Comparison of ENCODE assay signal across 10 mouse cellular contexts in genomic region chr17:6748779-6749464, GRCm38 (mm10). TPM values are rescaled to one million over a fixed set of nuclear protein-coding genes. Genes with fewer than 3 reads are reported as not detected.
DNase-seq lines count a peak whose midpoint lies in the region; ATAC-seq and TF ChIP-seq lines count a peak whose summit lies in the region.
"Had no signal": no experiment of that assay in that cellular context is flagged by ENCODE, and none has a peak within 500 bp of the region (broad histone marks: within the 10 kb centered on the region; RNA-seq: fewer than 3 reads in every experiment).

No protein-coding gene starts in this region.

- H3K27ac ChIP-seq in midbrain, embryonic 10.5 days (replicated peaks) = peak overlapping the region; percentile 13; the same call in 1 of the 2 replicates
- H3K27ac ChIP-seq in midbrain, postnatal 0 days (ENCODE audit: low read depth, low read length) = no peak overlapping the region
- peak overlapping the region; percentile 93 for H3K27ac ChIP-seq in heart, embryonic 15.5 days
- no peak overlapping the region for H3K27ac ChIP-seq in stomach, postnatal 0 days (replicated peaks)
- no peak overlapping the region for H3K27ac ChIP-seq in intestine, postnatal 0 days (ENCODE audit: low read depth, low read length)
- H3K27ac ChIP-seq: liver, embryonic 12.5 days had no signal

- no peak overlapping the region for H3K4me3 ChIP-seq in midbrain, embryonic 10.5 days
- no peak overlapping the region for H3K4me3 ChIP-seq in midbrain, postnatal 0 days (ENCODE audit: low read depth, low read length)
- H3K4me3 ChIP-seq in heart, embryonic 15.5 days = no peak overlapping the region
- no peak overlapping the region for H3K4me3 ChIP-seq in stomach, postnatal 0 days (ENCODE audit: low read depth, low read length)
- H3K4me3 ChIP-seq in intestine, postnatal 0 days (ENCODE audit: low read depth, low read length) = no peak overlapping the region
- H3K4me3 ChIP-seq: liver, embryonic 12.5 days had no signal

- H3K9me3 ChIP-seq in midbrain, embryonic 10.5 days (replicated peaks) = no peaks in the 10 kb centered on the region
- no peaks in the 10 kb centered on the region for H3K9me3 ChIP-seq in midbrain, postnatal 0 days (ENCODE audit: low read length)
- H3K9me3 ChIP-seq in heart, embryonic 15.5 days (replicated peaks) = no peaks in the 10 kb centered on the region
- H3K9me3 ChIP-seq in stomach, postnatal 0 days (ENCODE audit: control insufficient read depth, low read length) = no peaks in the 10 kb centered on the region
- no peaks in the 10 kb centered on the region for H3K9me3 ChIP-seq in intestine, postnatal 0 days (ENCODE audit: control insufficient read depth)
- H3K9me3 ChIP-seq: G1E; liver, embryonic 12.5 days had no signal

- no peak for TF ChIP-seq EP300 in stomach, postnatal 0 days (optimal IDR thresholded peaks at IDR 0.05)

- 91% methylated on average over 17 of the region's 17 CpGs for whole genome bisulfite sequencing in midbrain, embryonic 10.5 days
- WGBS in midbrain, postnatal 0 days = 86% methylated on average over 17 of the region's 17 CpGs
- 35% methylated on average over 17 of the region's 17 CpGs for WGBS in heart, embryonic 15.5 days
- 66% methylated on average over 17 of the region's 17 CpGs for WGBS in stomach, postnatal 0 days
- WGBS in intestine, postnatal 0 days = 64% methylated on average over 17 of the region's 17 CpGs

- H3K4me2 ChIP-seq in midbrain, postnatal 0 days (ENCODE audit: low read depth, low read length, poor library complexity, severe bottlenecking) = no peak overlapping the region
- peak overlapping the region; percentile 9 for H3K4me2 ChIP-seq in heart, embryonic 15.5 days
- H3K4me2 ChIP-seq in stomach, postnatal 0 days (replicated peaks; ENCODE audit: low read depth) = no peak overlapping the region
- H3K4me2 ChIP-seq in intestine, postnatal 0 days (replicated peaks; ENCODE audit: low read depth) = no peak overlapping the region
- H3K4me2 ChIP-seq: liver, embryonic 12.5 days had no signal

- H3K36me3 ChIP-seq in midbrain, embryonic 10.5 days = peaks cover 58% of the 10 kb centered on the region
- H3K36me3 ChIP-seq in midbrain, postnatal 0 days (ENCODE audit: insufficient read depth, low read length) = peaks cover 2% of the 10 kb centered on the region; the same call in 1 of the 2 replicates
- H3K36me3 ChIP-seq in heart, embryonic 15.5 days = peaks cover 38% of the 10 kb centered on the region; the same call in 1 of the 2 replicates
- peaks cover 11% of the 10 kb centered on the region for H3K36me3 ChIP-seq in stomach, postnatal 0 days (ENCODE audit: control insufficient read depth, insufficient read depth, low read length)
- peaks cover 84% of the 10 kb centered on the region for H3K36me3 ChIP-seq in intestine, postnatal 0 days (ENCODE audit: control insufficient read depth, insufficient read depth)

- peaks cover 10% of the 10 kb centered on the region; the same call in 1 of the 2 replicates for H3K27me3 ChIP-seq in midbrain, embryonic 10.5 days (ENCODE audit: low read depth, poor library complexity, severe bottlenecking)
- no peaks in the 10 kb centered on the region for H3K27me3 ChIP-seq in midbrain, postnatal 0 days (ENCODE audit: insufficient read depth, low read length)
- H3K27me3 ChIP-seq in heart, embryonic 15.5 days = no peaks in the 10 kb centered on the region
- no peaks in the 10 kb centered on the region for H3K27me3 ChIP-seq in stomach, postnatal 0 days (ENCODE audit: control insufficient read depth, insufficient read depth, low read length)
- no peaks in the 10 kb centered on the region for H3K27me3 ChIP-seq in intestine, postnatal 0 days (replicated peaks; ENCODE audit: control insufficient read depth, insufficient read depth, low read length)
- H3K27me3 ChIP-seq: liver, embryonic 12.5 days had no signal

- no peak overlapping the region for H3K9ac ChIP-seq in midbrain, postnatal 0 days (replicated peaks; ENCODE audit: low read length, poor library complexity, severe bottlenecking)
- peak overlapping the region; percentile 11; the same call in 1 of the 2 replicates for H3K9ac ChIP-seq in heart, embryonic 15.5 days
- no peak overlapping the region for H3K9ac ChIP-seq in stomach, postnatal 0 days (ENCODE audit: low read length)
- H3K9ac ChIP-seq in intestine, postnatal 0 days (ENCODE audit: low read depth, low read length) = no peak overlapping the region
- H3K9ac ChIP-seq: liver, embryonic 12.5 days had no signal

- ATAC-seq in midbrain, postnatal 0 days (ENCODE audit: low FRiP score) = no peak
- peak; percentile 14; the same call in 1 of the 2 replicates for ATAC-seq in heart, embryonic 15.5 days (replicated peaks; ENCODE audit: insufficient number of reproducible peaks, insufficient read depth, low FRiP score, low read depth)
- peak; percentile 48; the same call in 1 of the 2 replicates for ATAC-seq in stomach, postnatal 0 days (ENCODE audit: low FRiP score, low TSS enrichment)
- no peak for ATAC-seq in intestine, postnatal 0 days
- ATAC-seq: liver, embryonic 12.5 days had no signal

- peaks cover 57% of the 10 kb centered on the region for H3K4me1 ChIP-seq in midbrain, embryonic 10.5 days
- peaks cover 10% of the 10 kb centered on the region; the same call in 1 of the 2 replicates for H3K4me1 ChIP-seq in midbrain, postnatal 0 days (ENCODE audit: insufficient read depth, low read length)
- H3K4me1 ChIP-seq in heart, embryonic 15.5 days (replicated peaks) = peaks cover 65% of the 10 kb centered on the region
- H3K4me1 ChIP-seq in stomach, postnatal 0 days (replicated peaks; ENCODE audit: control insufficient read depth, insufficient read depth) = no peaks in the 10 kb centered on the region
- peaks cover 7% of the 10 kb centered on the region; the same call in 1 of the 2 replicates for H3K4me1 ChIP-seq in intestine, postnatal 0 days (replicated peaks; ENCODE audit: control insufficient read depth, insufficient read depth, low read length)

- no peak for TF ChIP-seq CTCF in midbrain, postnatal 0 days (IDR thresholded peaks at IDR 0.05)
- no peak for TF ChIP-seq CTCF in stomach, postnatal 0 days (IDR thresholded peaks at IDR 0.05; ENCODE audit: low read depth)
- no peak for TF ChIP-seq CTCF in intestine, postnatal 0 days (IDR thresholded peaks at IDR 0.05; ENCODE audit: low read depth)

- no peak for DNase-seq in midbrain, embryonic 10.5 days (ENCODE audit: low spot score)
- DNase-seq in midbrain, postnatal 0 days (ENCODE audit: low spot score) = no peak
- peak; percentile 77 for DNase-seq in adrenal gland, postnatal 14 days
- no peak for DNase-seq in stomach, postnatal 0 days (ENCODE audit: low spot score)
- DNase-seq in yolk sac, embryonic 10.5 days (ENCODE audit: low spot score) = no peak
- DNase-seq: right cerebral cortex, adult 18-20 months had no signal

RNA-seq across cellular contexts. Expression of gene Ezr, which starts 33.7 kb away (rescaled TPM):
- 54.9 and 56.7 TPM in 2 replicates for polyA plus RNA-seq in midbrain, embryonic 10.5 days (2016; fragmentation: Nextera tagmentation; extraction: Ambion mirVana)
- 19.5 and 33.8 TPM in 2 replicates for total RNA-seq in midbrain, postnatal 0 days (2014; rRNA removed)
- polyA plus RNA-seq in midbrain, postnatal 0 days (2015; fragmentation: Nextera tagmentation; extraction: Ambion mirVana) = 27.3 and 28.5 TPM in 2 replicates
- 23.6 and 30.5 TPM in 2 replicates for total RNA-seq in adrenal gland, postnatal 14 days (2021)
- 109 and 136 TPM in 2 replicates for polyA plus RNA-seq in heart, embryonic 15.5 days (2015; fragmentation: Nextera tagmentation; extraction: Ambion mirVana)
- 289 and 299 TPM in 2 replicates for polyA plus RNA-seq in stomach, postnatal 0 days (2015; fragmentation: Nextera tagmentation; extraction: Ambion mirVana)
- polyA plus RNA-seq in intestine, postnatal 0 days (2015; fragmentation: Nextera tagmentation; extraction: Ambion mirVana) = 342 and 379 TPM in 2 replicates

Comparison
In these comparisons a context has a peak if more than half of its experiments do, and no peak if none do; other contexts are left out.
1. H3K27ac ChIP-seq: peak in midbrain, embryonic 10.5 days (single experiment) and heart, embryonic 15.5 days (single experiment); none in midbrain, postnatal 0 days (single experiment), stomach, postnatal 0 days (single experiment) and intestine, postnatal 0 days (single experiment).
2. ATAC-seq: peak in heart, embryonic 15.5 days (single experiment) and stomach, postnatal 0 days (single experiment); none in midbrain, postnatal 0 days (single experiment) and intestine, postnatal 0 days (single experiment).